Mouse (Mus musculus): ENCODE measurements around the gene Spata5. TPM values are rescaled to one million over a fixed set of nuclear protein-coding genes. Genes with fewer than 3 reads are reported as not detected.

Spata5 gene
- total and polyA plus RNA-seq, 3 experiments = 35.0 to 52.9 (median 49.7) TPM

GRCm38 (mm10) chr3:37502552-37502951 lies 82.9 kb downstream of the Spata5 start:
- dilution Hi-C loops (cut with MboI; ENCODE audit: extremely low pct_ligation_motif_present, extremely low pct_unique_long_range_greater_than_20kb, low sequenced_read_pairs) (no loop called here), in situ Hi-C loops (cut with MboI; ENCODE audit: low pct_ligation_motif_present, low pct_unique_long_range_greater_than_20kb, low sequenced_read_pairs) (no loop called here)
- Histone ChIP-seq H3K79me2 (replicated peaks; ENCODE audit: control insufficient read depth, extremely low read depth, insufficient read depth, poor library complexity, severe bottlenecking) (no peaks in the 10 kb centered on the region; the same call in 1 of the 2 replicates), H3K9ac (ENCODE audit: insufficient read depth, low read depth) (peak overlapping the region; percentile 26; the same call in 1 of the 2 replicates), H3K27me3 (replicated peaks) (no peaks in the 10 kb centered on the region), H3K4me1 (ENCODE audit: control insufficient read depth in 1 of 2, insufficient read depth in 2 of 2) (peaks cover 4 to 11% of the 10 kb centered on the region in 2 experiments; a peak in 3 of 4 replicates), H3K9me3 (replicated peaks; ENCODE audit: low read length) (no peaks in the 10 kb centered on the region), H3K27ac (ENCODE audit: insufficient read depth, low read depth) (no peak overlapping the region), H3K4me2 (ENCODE audit: insufficient read depth, low read depth, poor library complexity, severe bottlenecking) (no peak overlapping the region), H3K4me3 (replicated peaks in 1 of 3; ENCODE audit: low read depth in 2 of 3, low read length in 2 of 3, poor library complexity in 1 of 3) (no peak overlapping the region), H3K36me3 (replicated peaks in 1 of 2; ENCODE audit: control insufficient read depth in 1 of 2, insufficient read depth in 1 of 2, low read length in 1 of 2) (peaks cover 0 to 2% of the 10 kb centered on the region in 2 experiments)
- no peak for DNase-seq (ENCODE audit: extremely low read depth)
- TF ChIP-seq MEF2A (IDR thresholded peaks at IDR 0.05; ENCODE audit: borderline replicate concordance, low read depth, low read length) = no peak
- 0 out of 2 replicates have a peak, but pooled peaks have one; percentile 14 for TF ChIP-seq IRF4 (IDR thresholded peaks at IDR 0.05; ENCODE audit: low read depth, low read length)
- 0 out of 2 replicates have a peak, but pooled peaks have one; percentile 23 for TF ChIP-seq ELF1 (IDR thresholded peaks at IDR 0.05; ENCODE audit: low read depth, low read length)
- TF ChIP-seq RCOR1 (conservative IDR thresholded peaks at IDR 0.05; ENCODE audit: low read depth, low read length) = no peak
- peak; percentile 39; the same call in 1 of the 2 replicates for TF ChIP-seq EP300 (IDR thresholded peaks at IDR 0.05; ENCODE audit: low read length)

GRCm38 (mm10) chr3:37503846-37504245 lies 84.2 kb downstream of the Spata5 start:
- TF ChIP-seq ETS1 (conservative IDR thresholded peaks at IDR 0.05; ENCODE audit: low read depth, low read length) = no peak
- TF ChIP-seq ZNF384 (IDR thresholded peaks at IDR 0.05; ENCODE audit: low read depth, low read length) = no peak
- no peak for TF ChIP-seq ZC3H11A (IDR thresholded peaks at IDR 0.05; ENCODE audit: low read depth, low read length)
- H3K27ac ChIP-seq (ENCODE audit: insufficient read depth, low read depth) = no peak overlapping the region
- peaks cover 4 to 11% of the 10 kb centered on the region in 2 experiments; a peak in 3 of 4 replicates for H3K4me1 ChIP-seq (ENCODE audit: control insufficient read depth in 1 of 2, insufficient read depth in 2 of 2)
- H3K4me2 ChIP-seq (ENCODE audit: insufficient read depth, low read depth, poor library complexity, severe bottlenecking) = no peak overlapping the region
- dilution Hi-C loops (cut with MboI; ENCODE audit: extremely low pct_ligation_motif_present, extremely low pct_unique_long_range_greater_than_20kb, low sequenced_read_pairs) (no loop called here), in situ Hi-C loops (cut with MboI; ENCODE audit: low pct_ligation_motif_present, low pct_unique_long_range_greater_than_20kb, low sequenced_read_pairs) (no loop called here)
- H3K27me3 ChIP-seq (replicated peaks) = no peaks in the 10 kb centered on the region
- peaks cover 0 to 7% of the 10 kb centered on the region in 2 experiments for H3K36me3 ChIP-seq (replicated peaks in 1 of 2; ENCODE audit: control insufficient read depth in 1 of 2, insufficient read depth in 1 of 2, low read length in 1 of 2)
- H3K9me3 ChIP-seq (replicated peaks; ENCODE audit: low read length) = no peaks in the 10 kb centered on the region
- no peak overlapping the region for H3K4me3 ChIP-seq (replicated peaks in 1 of 3; ENCODE audit: low read depth in 2 of 3, low read length in 2 of 3, poor library complexity in 1 of 3)
- H3K79me2 ChIP-seq (replicated peaks; ENCODE audit: control insufficient read depth, extremely low read depth, insufficient read depth, poor library complexity, severe bottlenecking) = no peaks in the 10 kb centered on the region; the same call in 1 of the 2 replicates
- no peak overlapping the region for H3K9ac ChIP-seq (ENCODE audit: insufficient read depth, low read depth)
- DNase-seq (ENCODE audit: extremely low read depth) = no peak

GRCm38 (mm10) chr3:37510055-37511032 lies 90.6 kb downstream of the Spata5 start:
- H3K79me2 ChIP-seq (replicated peaks; ENCODE audit: control insufficient read depth, extremely low read depth, insufficient read depth, poor library complexity, severe bottlenecking) = no peaks in the 10 kb centered on the region
- H3K27ac ChIP-seq (ENCODE audit: insufficient read depth, low read depth) = no peak overlapping the region
- dilution Hi-C loops (cut with MboI; ENCODE audit: extremely low pct_ligation_motif_present, extremely low pct_unique_long_range_greater_than_20kb, low sequenced_read_pairs) = no loop called here
- H3K27me3 ChIP-seq (replicated peaks) = no peaks in the 10 kb centered on the region
- TF ChIP-seq MXI1 (IDR thresholded peaks at IDR 0.05; ENCODE audit: low read depth, low read length) (no peak), USF1 (IDR thresholded peaks at IDR 0.05; ENCODE audit: low read depth, low read length) (no peak), MAZ (IDR thresholded peaks at IDR 0.05; ENCODE audit: low read depth, low read length) (no peak), RAD21 (IDR thresholded peaks at IDR 0.05; ENCODE audit: low read depth, low read length) (no peak), CTCF (conservative IDR thresholded peaks at IDR 0.05 in 1 of 2, IDR thresholded peaks at IDR 0.05 in 1 of 2; ENCODE audit: low read depth in 2 of 2, low read length in 2 of 2) (no peak), PAX5 (IDR thresholded peaks at IDR 0.05; ENCODE audit: low read length) (no peak), ZC3H11A (IDR thresholded peaks at IDR 0.05; ENCODE audit: low read depth, low read length) (no peak), ZNF384 (IDR thresholded peaks at IDR 0.05; ENCODE audit: low read depth, low read length) (no peak), MAX (IDR thresholded peaks at IDR 0.05; ENCODE audit: low read length) (no peak), ZKSCAN1 (IDR thresholded peaks at IDR 0.05; ENCODE audit: borderline replicate concordance, low read depth, low read length) (no peak), JUND (conservative IDR thresholded peaks at IDR 0.05; ENCODE audit: low read depth, low read length) (no peak), SIN3A (IDR thresholded peaks at IDR 0.05; ENCODE audit: low read length) (no peak)
- DNase-seq (ENCODE audit: extremely low read depth) = no peak
- no peak overlapping the region for H3K4me2 ChIP-seq (ENCODE audit: insufficient read depth, low read depth, poor library complexity, severe bottlenecking)
- no peak overlapping the region for H3K4me3 ChIP-seq (replicated peaks in 1 of 3; ENCODE audit: low read depth in 2 of 3, low read length in 2 of 3, poor library complexity in 1 of 3)
- H3K9ac ChIP-seq (ENCODE audit: insufficient read depth, low read depth) = no peak overlapping the region
- in situ Hi-C loops (cut with MboI; ENCODE audit: low pct_ligation_motif_present, low pct_unique_long_range_greater_than_20kb, low sequenced_read_pairs) = no loop called here
- no peaks in the 10 kb centered on the region for H3K9me3 ChIP-seq (replicated peaks; ENCODE audit: low read length)
- H3K4me1 ChIP-seq (ENCODE audit: control insufficient read depth in 1 of 2, insufficient read depth in 2 of 2) = no peaks in the 10 kb centered on the region
- peaks cover 0 to 19% of the 10 kb centered on the region in 2 experiments for H3K36me3 ChIP-seq (replicated peaks in 1 of 2; ENCODE audit: control insufficient read depth in 1 of 2, insufficient read depth in 1 of 2, low read length in 1 of 2)
